Mouse (Mus musculus): ENCODE measurements around the gene Ly6g6d.
A peak's percentile ranks its signal among the peaks of the same experiment; 100 is the strongest.
"Not testable (repeated sequence)": the region's sequence is repeated elsewhere in the genome, so short reads cannot be mapped to it uniquely, and the experiment has no call there.

Gene Ly6g6d

GRCm38 (mm10) chr17:35047688-35048087 lies 30.2 kb downstream of the Ly6g6d start:
- DNase-seq = no peak

GRCm38 (mm10) chr17:35046681-35047455 lies 31.0 kb downstream of the Ly6g6d start, which contains the start of gene Msh5:
Gene Msh5, minus strand, starts transcription at chr17:35046745.
- DNase-seq = peak; percentile 97

- DNase-seq = no peak
These were observed 31.8 kb downstream of the Ly6g6d start for GRCm38 (mm10) chr17:35045807-35046680.

GRCm38 (mm10) chr17:35044904-35045806 lies 32.7 kb downstream of the Ly6g6d start:
- DNase-seq = no peak

GRCm38 (mm10) chr17:35043794-35044193 lies 34.1 kb downstream of the Ly6g6d start:
- no peak for DNase-seq

GRCm38 (mm10) chr17:35039121-35039873 lies 38.6 kb downstream of the Ly6g6d start:
- no peak for DNase-seq

GRCm38 (mm10) chr17:35034896-35035295 lies 43.0 kb downstream of the Ly6g6d start:
- no peak for DNase-seq

GRCm38 (mm10) chr17:35033703-35034102 lies 44.2 kb downstream of the Ly6g6d start:
- DNase-seq = not testable (repeated sequence)

GRCm38 (mm10) chr17:35032323-35032870 lies 45.5 kb downstream of the Ly6g6d start:
- no peak for DNase-seq

GRCm38 (mm10) chr17:35031880-35032279 lies 46.0 kb downstream of the Ly6g6d start:
- DNase-seq = no peak

GRCm38 (mm10) chr17:35031272-35031671 lies 46.6 kb downstream of the Ly6g6d start:
- no peak for DNase-seq

- no peak for DNase-seq
These were observed 48.0 kb downstream of the Ly6g6d start for GRCm38 (mm10) chr17:35029691-35030532.

GRCm38 (mm10) chr17:35028315-35028714 lies 49.5 kb downstream of the Ly6g6d start:
- no peak for DNase-seq

- DNase-seq = peak; percentile 49
These were observed 50.4 kb downstream of the Ly6g6d start, which contains the start of gene Sapcd1 for GRCm38 (mm10) chr17:35027277-35028068. Gene Sapcd1, minus strand, starts transcription at chr17:35028016.

GRCm38 (mm10) chr17:35026206-35026605 lies 51.7 kb downstream of the Ly6g6d start:
- no peak for DNase-seq

- no peak for DNase-seq
These were observed 53.0 kb downstream of the Ly6g6d start for GRCm38 (mm10) chr17:35024691-35025488.

- DNase-seq = no peak
These were observed 53.6 kb downstream of the Ly6g6d start for GRCm38 (mm10) chr17:35024261-35024660.

GRCm38 (mm10) chr17:35023756-35024155 lies 54.1 kb downstream of the Ly6g6d start:
- DNase-seq = no peak

- no peak for DNase-seq
These were observed 54.6 kb downstream of the Ly6g6d start for GRCm38 (mm10) chr17:35023221-35023620.

All from cerebellum, adult 11-12 months (tissue).